Mouse (Mus musculus) ES-E14 (cell line): ENCODE results near the gene Hibch.

Experiments used
- CHD2 ChIP-seq: IDR thresholded peaks from 2 replicates; pipeline ENCODE4 v1.6.1; 2014; ENCODE audit warnings: mild to moderate bottlenecking, low read depth, low read length, inconsistent platforms
- HCFC1 ChIP-seq: IDR thresholded peaks from 2 replicates; pipeline ENCODE4 v1.6.1; 2012; ENCODE audit warnings: low read length, inconsistent platforms, borderline replicate concordance; ENCODE audit not compliant: insufficient read depth
- MAFK ChIP-seq: IDR thresholded peaks from 2 replicates; pipeline ENCODE4 v1.6.1; 2014; ENCODE audit warnings: mild to moderate bottlenecking, low read depth, low read length, inconsistent platforms; ENCODE audit not compliant: insufficient read depth
- ZC3H11A ChIP-seq: IDR thresholded peaks from 2 replicates; pipeline ENCODE4 v1.6.1; 2012; ENCODE audit warnings: low read depth, mild to moderate bottlenecking, inconsistent platforms, low read length, borderline replicate concordance
- ZNF384 ChIP-seq: IDR thresholded peaks from 2 replicates; pipeline ENCODE4 v1.6.1; 2012; ENCODE audit warnings: low read depth, low read length, inconsistent platforms

DNA sequence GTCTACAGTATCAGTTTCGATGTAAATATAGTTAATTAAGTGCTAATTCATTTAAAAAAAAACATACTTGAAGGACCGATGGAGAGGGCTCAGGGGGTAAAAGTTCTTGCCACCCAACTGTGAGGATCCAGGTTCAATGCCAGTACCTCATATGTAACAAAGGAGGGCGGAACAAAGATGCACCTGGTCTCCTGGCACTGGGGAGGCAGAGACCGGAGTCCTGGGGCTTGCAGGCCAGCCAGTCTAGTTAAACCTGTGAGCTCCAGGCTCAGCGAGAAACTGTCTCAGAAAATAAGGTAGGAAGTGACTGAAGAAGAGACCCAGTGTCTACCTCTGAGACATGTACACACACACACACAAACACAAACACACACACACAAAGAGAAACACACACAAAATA lies 103.2 kb downstream of the Hibch start:
- TF ChIP-seq CHD2 (no peak), ZC3H11A (no peak), ZNF384 (no peak), MAFK (no peak), HCFC1 (no peak)
